Mouse (Mus musculus): ENCODE data around the gene P4ha1.

- TF ChIP-seq CTCF (IDR thresholded peaks at IDR 0.05; ENCODE audit: borderline replicate concordance, extremely low read depth, insufficient read depth, insufficient read length) (no peak), POLR2A (IDR thresholded peaks at IDR 0.05; ENCODE audit: borderline replicate concordance, extremely low read depth, insufficient read depth, insufficient read length, poor library complexity, severe bottlenecking) (no peak)
These were observed 80.7 kb downstream of the P4ha1 start for GRCm38 (mm10) chr10:59403793-59404149.
